Mouse (Mus musculus): ENCODE data around the gene Rara. TPM values are rescaled to one million over a fixed set of nuclear protein-coding genes. Genes with fewer than 3 reads are reported as not detected.

Rara gene
- 86.9 to 113 TPM (median 104 TPM) in 4 replicates for total RNA-seq (2023; ENCODE audit: inconsistent age)

DNA sequence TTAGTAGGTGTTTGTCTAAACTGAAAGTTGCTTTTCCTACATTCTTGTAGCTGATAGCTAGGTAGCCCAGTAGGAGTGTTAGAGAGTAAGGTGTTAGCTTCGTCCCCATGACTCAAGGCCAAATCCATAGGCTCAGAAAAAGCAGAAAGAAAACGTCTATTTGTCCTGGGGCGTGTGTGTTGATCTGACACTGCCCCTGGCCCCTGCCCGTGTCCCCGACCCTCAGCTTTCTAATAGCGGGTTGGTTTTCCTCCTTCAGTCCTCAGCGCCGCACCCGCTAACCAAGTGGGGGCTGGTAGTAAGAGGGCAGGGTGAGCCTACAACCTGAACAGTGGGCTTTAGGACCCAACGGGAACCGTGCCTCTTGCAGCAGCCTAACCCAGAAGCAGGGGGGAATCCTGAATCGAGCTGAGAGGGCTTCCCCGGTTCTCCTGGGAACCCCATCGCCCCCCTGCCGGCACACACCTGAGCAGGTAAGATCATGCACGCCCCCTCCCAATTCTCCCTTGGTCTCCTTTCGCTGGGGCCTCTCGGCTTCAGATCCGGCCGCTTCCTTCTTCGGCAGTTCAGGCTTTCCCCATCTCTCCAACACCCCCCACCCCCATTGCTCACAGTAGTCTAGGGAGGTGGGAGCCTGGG, at the start of gene Rara:
Rara (plus strand) TSS at position 381 of the 639 bp plus-strand sequence.

DNA sequence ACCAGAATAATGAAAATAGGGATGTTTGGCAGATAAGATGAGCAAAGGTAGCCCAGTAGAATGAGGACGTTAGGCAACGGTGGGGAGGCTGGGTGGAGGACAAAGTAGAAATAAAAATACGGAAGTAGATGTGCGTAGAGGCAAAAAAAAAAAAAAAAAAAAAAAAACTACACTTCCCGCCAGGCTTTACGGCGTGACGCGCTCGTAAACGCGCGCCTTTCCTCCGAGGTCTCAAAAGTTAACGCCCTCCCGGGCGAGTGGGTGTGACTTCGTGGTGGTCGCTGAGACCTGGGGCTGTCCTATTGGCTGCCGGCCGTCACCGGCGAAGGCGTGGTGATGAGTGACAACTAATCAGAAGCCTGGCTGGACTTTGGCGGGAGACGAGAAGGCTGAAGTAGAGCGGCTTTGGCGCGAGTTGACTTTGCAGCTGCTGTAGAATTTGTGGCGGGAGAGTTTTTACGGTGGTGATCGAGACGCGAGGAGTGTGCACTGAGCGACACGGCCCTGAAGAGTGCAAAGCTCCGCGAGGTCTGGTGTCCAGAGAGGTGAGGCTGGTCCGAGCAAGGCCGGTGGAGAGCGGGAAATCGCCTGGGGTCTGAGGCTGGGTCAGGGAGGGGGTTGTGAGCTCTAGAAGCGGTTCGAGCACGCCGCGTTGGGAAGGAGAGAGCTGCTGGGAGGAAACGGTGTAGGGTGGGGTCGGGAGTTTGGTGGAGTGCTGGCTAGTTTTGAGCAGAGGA, 20.0 kb upstream of the Rara start, which contains the start of gene Cdc6:
Cdc6 (plus strand) TSS at position 365 of the 737 bp plus-strand sequence.

GRCm38 (mm10) chr11:98982773-98983133, 55.1 kb downstream of the Rara start, which contains the start of gene Gjd3:
Gjd3 (minus strand) TSS chr11:98983016.

DNA sequence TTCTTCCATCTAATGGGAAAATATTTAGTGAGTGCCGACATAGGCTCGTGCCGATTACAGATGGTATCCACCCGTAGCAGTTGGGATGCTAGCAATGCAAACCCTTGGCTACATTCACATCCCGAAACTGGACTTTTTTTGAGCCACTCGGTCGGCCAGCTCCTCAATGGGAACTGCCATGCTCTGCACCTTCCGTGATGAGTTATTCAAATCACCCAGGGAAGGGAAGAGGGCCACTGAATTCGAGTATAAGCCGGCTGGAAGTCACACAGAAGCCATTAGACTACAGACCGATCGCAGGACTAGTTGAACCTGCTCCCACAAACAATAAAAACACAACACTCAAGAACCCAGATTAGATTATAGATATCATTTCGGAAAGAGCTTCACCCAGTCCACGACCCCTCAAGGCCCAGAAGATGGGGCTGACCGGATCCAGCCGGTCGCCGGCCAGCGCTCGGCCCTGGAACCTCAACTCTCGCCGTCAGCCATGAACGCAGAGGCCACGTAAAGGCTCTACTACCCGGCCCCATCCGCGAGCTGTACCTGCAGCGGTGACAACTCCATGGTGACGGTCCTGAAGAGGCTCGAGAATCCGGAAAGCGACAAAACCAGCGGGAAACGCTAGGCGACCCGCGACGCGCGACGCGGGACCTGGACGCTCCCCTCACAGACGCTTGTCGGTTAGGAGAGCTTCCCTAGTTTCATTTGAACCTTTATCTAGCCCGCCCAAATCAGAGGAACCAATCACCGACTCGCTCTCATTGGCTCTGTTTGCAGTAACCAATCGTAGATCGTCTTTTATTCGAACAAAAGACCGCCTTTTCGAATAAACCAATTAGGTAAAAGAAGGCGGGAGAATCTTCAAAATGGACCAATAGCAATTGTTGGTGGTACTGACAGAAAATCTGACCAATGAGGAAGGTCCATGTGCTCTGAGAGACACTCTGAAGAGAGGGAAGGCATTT, 96.2 kb downstream of the Rara start, which contains the start of gene Top2a:
Top2a (minus strand) TSS at position 690 of the 968 bp plus-strand sequence.

Other genes with a start within 250 kb of the Rara start
- 74.6 to 80.5 TPM (median 76.7 TPM) in 4 replicates for gene Psmd3, start 245.3 kb upstream of the Rara start, total RNA-seq (2023; ENCODE audit: inconsistent age)
- gene Csf3, start 226.6 kb upstream of the Rara start, total RNA-seq (2023; ENCODE audit: inconsistent age) = 0.36 TPM in 1 of 4 replicates, not detected in the others
- 85.6 to 113 TPM (median 92.5 TPM) in 4 replicates for gene Med24, start 198.4 kb upstream of the Rara start, total RNA-seq (2023; ENCODE audit: inconsistent age)
- 5.6 to 7.6 TPM (median 6.6 TPM) in 4 replicates for gene Thra, start 187.2 kb upstream of the Rara start, total RNA-seq (2023; ENCODE audit: inconsistent age)
- 1.4 to 1.9 TPM (median 1.7 TPM) in 4 replicates for gene Nr1d1, start 152.5 kb upstream of the Rara start, total RNA-seq (2023; ENCODE audit: inconsistent age)
- gene Msl1, start 132.3 kb upstream of the Rara start, total RNA-seq (2023; ENCODE audit: inconsistent age) = 125 to 131 TPM (median 128 TPM) in 4 replicates
- 88.0 to 101 TPM (median 93.5 TPM) in 4 replicates for gene Casc3, start 122.9 kb upstream of the Rara start, total RNA-seq (2023; ENCODE audit: inconsistent age)
- gene Rapgefl1, start 91.0 kb upstream of the Rara start, total RNA-seq (2023; ENCODE audit: inconsistent age) = 1.3 to 5.0 TPM (median 3.4 TPM) in 4 replicates
- gene Wipf2, start 64.2 kb upstream of the Rara start, total RNA-seq (2023; ENCODE audit: inconsistent age) = 38.7 to 46.7 TPM (median 44.6 TPM) in 4 replicates
- 2.3 to 3.0 TPM (median 2.6 TPM) in 4 replicates for gene Cdc6, start 20.0 kb upstream of the Rara start, total RNA-seq (2023; ENCODE audit: inconsistent age)
- gene Gjd3, start 55.2 kb downstream of the Rara start, total RNA-seq (2023; ENCODE audit: inconsistent age) = not detected in 4 replicates
- gene Top2a, start 96.4 kb downstream of the Rara start, total RNA-seq (2023; ENCODE audit: inconsistent age) = 20.2 to 25.9 TPM (median 23.1 TPM) in 4 replicates
- gene Igfbp4, start 113.4 kb downstream of the Rara start, total RNA-seq (2023; ENCODE audit: inconsistent age) = 0.35 to 0.74 TPM (median 0.56 TPM) in 4 replicates
- not detected in 4 replicates for gene Tns4, start 161.5 kb downstream of the Rara start, total RNA-seq (2023; ENCODE audit: inconsistent age)
- 840 to 873 TPM (median 857 TPM) in 4 replicates for gene Ccr7, start 227.3 kb downstream of the Rara start, total RNA-seq (2023; ENCODE audit: inconsistent age)